Mouse (Mus musculus): Measurements from ENCODE around the gene Rapgef4.

Rapgef4 gene

DNA sequence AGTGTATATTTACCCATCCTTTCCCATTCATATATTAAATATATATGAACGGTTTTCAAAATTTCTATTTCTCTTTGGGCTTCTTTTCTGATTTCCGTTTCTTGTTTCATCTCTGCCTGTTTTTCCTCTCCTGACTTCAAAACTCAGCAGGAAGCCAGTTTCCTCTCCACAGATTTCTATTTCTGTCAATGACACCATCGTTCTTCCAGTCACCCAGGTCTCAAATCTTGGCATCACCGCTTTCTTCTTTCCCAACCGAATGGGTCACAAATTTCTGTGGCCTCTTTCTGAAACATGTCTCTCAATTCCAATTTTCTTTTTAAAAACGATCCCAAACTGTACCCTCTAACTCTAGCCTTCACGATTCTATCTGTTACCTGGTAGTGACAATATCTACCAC lies 303.6 kb downstream of the Rapgef4 start:
- no peak for DNase-seq

DNA sequence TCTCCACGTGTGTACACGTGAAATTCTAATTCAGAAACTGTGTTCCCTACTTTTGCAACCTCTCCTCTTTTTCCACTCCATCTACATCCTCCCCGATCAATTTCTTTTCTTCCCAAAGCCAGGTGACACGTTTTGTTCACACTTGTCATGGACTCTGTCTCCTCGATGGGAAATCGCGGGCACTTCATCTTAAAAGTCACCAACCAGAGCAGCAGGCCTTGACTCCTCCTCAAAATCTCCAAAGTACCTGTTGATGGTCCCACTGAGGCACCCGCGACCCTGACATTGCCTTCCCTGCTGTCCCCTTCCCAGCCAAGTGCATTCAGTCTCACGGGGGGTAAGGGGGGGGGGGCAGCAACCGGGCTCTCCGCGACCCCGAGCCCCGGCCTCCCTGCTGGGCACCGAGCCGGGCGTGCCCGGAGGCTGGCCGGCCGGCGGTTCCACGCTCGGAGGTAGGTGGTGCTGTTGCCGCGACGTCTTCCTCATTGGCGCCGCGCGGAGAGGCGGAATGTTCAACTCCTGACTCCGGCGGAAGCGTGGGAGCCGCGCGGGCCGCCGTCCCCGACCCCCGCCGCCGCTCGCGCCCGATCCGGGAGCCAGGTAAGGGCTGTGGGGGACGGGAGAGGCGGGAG lies 304.3 kb downstream of the Rapgef4 start, which contains the start of gene Map3k20:
TSS of gene Map3k20 (plus strand) at position 382 of the 632 bp plus-strand sequence.
- DNase-seq: peak; percentile 45

DNA sequence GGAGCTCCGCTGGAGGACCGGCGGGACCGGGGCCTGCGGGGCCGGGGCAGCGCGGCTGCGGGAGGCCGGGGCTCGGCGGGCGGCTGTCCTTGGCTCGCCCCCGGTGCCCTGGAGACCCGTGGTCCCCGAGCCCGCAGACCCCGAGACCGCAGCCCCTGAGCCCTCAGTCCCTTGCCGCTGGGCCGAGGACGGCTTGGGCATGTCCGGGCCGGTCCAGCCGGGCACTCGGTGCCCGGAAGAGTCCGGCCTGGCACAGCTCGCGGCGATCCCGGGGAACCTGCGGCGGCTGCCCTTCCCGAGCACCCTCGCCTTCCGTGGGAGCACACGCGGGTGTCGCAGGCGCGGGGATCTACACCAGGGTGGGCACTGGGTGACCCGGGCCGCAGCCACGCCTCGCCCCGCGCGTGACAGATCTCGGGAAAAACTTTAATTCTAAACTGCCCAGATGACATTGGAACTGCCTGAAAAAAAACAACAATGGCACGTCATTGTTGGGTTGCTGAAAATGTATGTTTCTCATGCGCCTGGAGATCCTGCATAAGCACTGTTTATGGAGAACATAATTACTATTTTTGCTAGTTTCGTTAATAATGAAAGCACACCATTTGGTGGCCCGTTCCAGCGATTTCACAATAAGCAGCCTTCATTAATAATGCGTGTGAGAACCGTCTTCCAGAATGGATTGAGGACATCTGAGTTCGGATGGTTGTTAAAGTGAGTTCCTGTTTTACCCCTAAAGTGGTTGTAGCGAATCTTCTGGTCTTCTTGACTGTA lies 305.0 kb downstream of the Rapgef4 start:
- no peak for DNase-seq

DNA sequence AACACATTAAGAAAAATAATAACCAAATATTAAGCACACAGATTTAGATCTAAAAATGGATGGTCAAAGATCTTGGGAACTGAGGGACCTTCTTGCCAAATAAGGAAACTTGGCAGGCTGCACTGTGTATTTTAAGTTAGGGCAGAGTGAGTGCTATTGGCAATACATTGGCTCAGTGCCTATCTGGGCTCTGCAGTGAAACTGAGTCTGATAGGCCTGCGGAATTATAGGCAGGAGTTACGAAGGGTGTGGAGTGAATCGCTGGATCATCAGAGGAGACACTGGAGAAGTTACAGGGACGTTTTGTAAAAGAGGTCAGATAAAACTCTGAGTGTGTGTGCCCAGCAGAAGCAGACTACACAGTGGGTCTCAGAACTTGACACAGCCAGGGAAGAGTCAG lies 306.1 kb downstream of the Rapgef4 start:
- no peak for DNase-seq

DNA sequence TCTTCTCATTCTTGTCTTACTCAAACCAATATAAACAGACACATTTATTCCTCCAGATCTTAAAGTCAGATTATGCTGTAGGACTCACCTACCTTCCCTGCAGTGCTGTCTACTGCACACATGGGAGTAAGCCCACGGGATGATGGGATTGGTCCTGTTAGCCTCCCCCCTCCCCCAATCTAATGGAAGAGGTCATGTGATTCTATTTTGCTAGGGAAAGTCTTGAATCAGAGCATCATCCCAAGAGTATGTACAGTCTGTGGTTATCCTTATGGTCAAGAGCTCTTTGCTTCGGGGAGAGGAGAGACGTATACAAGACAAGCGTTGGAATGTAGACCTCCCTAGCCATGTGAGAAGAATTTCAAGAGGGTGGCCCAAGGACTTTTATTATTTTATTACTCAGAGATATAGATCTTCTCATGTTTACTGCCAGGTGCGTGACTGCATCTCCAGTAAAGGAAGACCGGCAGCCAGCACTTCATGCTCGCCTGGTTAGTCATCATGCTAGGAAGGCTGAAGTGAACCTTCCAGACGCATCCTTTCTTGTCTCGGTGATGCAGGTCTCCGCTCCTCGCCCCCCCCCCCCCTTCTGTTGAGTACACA lies 308.0 kb downstream of the Rapgef4 start:
- no peak for DNase-seq

DNA sequence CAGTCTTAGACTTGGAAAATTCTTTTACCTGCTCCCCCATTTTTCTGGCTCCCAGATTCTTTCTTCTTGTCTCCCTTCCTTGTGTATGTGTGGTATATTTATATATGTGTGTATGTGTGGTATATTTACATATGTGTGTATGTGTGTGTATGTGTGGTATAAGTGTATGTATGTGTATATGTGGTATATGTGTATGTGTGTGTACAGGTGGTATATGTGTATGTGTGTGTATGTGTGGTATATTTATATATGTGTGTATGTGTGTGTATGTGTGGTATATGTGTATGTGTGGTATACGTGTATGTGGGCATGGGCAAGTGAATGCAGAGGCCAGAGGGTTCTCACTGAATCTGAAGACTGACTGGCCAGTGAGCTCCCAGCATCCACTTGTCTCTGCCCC lies 310.1 kb downstream of the Rapgef4 start:
- DNase-seq: no peak

DNA sequence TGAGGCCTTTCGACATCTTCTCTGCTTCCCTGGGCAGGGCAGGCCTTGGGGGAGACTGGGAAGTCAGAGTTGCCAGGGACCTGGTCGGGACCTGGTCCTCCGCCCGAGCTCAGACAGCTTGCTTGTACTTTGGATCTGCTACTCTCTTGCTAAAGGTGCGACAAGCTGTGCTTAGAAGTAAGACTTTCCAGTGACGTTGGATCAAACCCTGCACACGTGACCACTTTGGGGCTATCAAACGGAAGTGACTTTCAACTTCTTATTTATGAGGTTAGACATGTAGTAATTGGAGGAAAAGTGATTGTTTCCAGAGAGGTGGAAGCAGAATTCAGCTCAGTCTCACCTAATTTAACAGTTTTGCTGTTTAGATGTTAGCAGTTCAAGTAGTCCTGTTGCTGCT lies 311.5 kb downstream of the Rapgef4 start:
- DNase-seq: no peak

DNA sequence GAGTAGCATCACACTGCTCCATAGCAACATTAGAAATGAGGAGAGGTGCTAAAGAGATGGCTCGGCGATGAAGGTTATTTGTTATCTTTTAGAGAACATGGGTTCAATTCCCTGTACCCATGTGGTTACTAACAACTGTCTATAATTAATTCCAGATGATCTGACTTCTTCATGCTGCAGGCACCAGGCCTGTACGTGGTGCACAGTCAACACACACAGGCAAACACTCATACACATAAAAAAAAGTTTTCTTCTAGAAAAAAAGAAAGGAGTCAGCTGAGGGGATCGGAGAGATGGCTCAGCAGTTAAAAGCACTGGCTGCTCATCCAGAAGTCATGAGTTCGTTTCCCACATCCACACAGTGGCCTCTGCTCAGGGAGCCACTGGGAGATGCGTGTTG lies 314.0 kb downstream of the Rapgef4 start:
- DNase-seq: no peak

DNA sequence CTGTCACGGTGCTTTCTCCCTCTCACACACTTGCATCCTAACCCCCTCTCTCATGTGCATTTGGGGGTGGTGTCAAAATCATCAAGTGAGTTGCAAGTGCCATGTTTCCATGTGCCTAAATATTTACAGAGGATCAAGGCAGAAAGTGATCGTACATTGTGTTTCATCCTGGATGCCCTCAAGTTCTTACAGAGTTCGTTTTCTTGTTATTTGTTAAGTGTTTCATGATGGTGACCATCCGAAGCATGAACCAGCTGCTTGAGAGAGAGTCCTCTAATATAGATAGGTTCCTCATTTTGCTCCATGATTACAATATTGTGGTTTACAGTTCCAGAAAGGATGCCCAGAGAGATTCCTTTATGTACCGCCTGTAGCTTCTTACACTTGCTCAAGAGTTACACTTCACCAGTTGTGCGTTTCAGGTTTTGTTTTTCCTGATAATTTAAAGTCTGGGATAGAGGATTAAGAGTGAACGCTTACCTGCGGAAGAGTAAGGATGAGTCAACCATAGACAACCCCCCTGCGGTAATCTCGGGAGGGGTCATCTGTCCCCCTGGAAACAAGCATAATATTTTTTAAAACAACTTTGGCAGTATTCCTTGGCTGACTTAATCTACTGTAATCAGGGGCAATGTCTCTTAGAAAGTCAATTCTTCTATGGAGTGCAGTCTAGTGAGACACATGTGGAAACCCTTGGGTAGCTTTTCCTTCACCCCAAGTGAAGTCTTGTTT lies 316.1 kb downstream of the Rapgef4 start:
- no peak for DNase-seq

DNA sequence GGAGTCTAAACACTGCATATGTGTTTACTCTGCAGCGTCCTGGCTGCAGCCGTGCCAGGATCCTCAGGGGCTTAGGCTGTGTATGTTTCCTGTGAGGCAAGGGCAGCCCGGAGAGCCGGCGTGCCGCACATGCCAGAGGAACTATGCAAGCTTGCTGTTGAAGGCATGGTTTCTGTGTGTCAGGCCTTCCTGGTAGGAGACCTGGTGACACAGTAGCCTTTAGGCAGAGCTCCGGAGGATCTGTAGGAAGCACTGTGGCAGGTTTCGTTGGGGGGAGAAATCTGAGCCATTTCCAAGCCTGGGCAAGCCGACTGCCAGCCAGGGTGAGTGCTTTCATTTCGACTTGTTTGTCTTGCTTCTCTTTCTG lies 316.7 kb downstream of the Rapgef4 start:
- DNase-seq: no peak

DNA sequence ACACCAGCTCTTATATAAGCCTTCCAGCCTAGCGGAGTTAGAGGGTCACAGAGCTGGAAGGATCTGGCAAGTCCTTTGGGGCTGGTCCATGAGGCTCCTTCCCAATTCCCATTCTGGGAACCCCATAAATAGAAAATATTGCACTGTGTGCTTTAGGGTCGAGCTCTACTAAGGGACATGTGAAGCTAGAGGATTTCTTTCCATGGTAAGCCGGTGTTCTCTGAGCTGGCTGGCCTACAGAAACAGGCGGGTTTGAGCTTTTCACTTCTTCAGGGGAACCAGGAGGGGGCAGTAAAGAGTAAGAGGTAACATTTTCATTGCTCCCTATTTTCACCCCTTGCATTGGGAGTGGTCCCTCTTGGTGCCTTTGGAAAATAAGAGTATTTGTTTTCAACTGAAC lies 317.4 kb downstream of the Rapgef4 start:
- no peak for DNase-seq

DNA sequence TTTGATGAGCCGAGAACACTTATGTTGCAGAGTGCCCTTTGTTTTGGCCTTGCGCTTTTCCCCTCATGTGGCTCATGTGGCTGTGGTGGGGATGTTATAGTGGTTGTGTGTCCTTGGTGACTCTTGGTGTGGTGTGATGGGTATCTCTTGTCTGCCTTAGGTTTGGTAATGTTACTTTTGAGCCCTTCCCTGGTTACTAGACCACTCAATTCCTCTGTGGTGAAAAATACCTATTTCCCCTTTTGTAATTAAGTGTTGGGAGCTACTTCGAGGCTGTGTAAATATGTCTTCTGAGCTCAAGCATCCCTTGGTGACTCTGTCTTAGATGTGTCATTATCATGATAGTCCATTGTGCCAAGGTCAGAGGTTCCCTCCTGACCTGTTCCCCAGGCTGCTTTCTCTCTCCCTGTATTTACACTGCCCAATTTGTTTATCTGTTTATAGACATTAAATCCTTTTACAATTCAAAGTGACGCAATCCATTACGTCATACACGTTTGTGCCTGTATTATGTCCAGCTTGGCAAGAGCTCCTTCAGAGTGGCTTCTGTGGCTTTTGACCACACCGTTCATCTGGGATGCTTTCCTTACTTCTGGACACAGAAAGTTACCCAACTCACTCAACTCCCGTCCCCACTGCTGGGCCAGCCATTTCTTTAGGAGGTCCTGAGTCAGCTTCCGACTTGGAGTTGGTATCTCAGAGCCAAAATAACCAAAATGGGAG lies 320.3 kb downstream of the Rapgef4 start:
- DNase-seq: no peak

DNA sequence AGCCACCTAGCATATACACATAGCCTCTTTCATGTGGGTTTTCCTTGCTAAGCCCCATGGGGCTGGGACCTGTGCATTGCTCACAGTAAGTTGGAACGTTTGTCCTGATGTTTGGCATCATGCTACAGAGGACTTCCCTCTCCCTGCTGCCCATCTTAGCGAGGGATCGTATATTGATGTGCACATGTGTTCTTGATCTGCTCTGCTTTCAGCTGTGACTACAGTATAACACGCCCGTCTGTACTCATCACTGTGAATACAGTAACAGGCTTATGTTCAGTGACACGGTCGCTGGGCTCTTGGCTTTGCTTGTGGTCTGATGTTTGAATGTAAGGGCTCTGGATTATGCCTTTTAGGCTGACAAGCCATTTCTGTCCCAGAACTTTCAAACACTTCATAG lies 324.7 kb downstream of the Rapgef4 start:
- no peak for DNase-seq
